Mouse (Mus musculus): ENCODE measurements around the gene Tmem219. TPM values are rescaled to one million over a fixed set of nuclear protein-coding genes. Genes with fewer than 3 reads are reported as not detected.
"Not testable (repeated sequence)": the region's sequence is repeated elsewhere in the genome, so short reads cannot be mapped to it uniquely, and the experiment has no call there.

Tmem219 gene
- polyA plus RNA-seq, 1 experiment: 30.7 TPM

DNA sequence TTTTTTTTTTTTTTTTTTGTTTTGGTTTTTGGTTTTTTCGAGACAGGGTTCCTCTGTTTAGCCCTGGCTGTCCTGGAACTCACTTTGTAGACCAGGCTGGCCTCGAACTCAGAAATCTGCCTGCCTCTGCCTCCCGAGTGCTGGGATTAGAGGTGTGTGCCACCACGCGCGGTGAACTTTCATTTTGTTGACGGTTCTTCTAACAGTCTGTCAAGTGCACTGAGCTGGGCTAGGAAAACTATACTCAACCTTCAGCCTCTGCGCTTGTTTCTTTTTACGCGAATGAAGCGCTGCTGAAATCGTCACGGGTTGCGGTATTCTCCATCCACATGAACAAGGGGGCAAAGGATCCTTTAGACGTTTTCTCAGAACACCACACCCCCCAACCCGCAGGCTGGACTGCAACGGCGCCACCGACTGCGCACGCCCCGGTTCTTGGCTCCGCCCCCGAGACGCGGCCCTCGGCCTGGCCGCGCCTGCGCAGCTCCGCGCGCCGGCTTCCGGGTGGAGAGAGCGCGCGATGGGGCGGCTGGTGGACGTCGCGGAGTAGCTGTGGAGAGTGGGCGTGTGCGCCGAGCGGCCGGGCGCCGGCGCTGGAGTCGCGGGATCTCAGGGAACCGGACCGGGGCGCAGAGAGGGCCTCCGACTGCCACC, 5.8 kb upstream of the Tmem219 start, which contains the start of gene Kctd13:
Gene Kctd13, plus strand, starts transcription at position 496 of the 654 bp plus-strand sequence.
- TF ChIP-seq CTCF (IDR thresholded peaks at IDR 0.05; ENCODE audit: borderline replicate concordance, insufficient read depth, low read length) (no peak), POLR2A (IDR thresholded peaks at IDR 0.05; ENCODE audit: low read depth, low read length) (peak; percentile 65; the same call in 1 of the 2 replicates)
- 0 out of 2 replicates have a peak within 1 kb of the TSS, but pooled peaks have one; percentile 8 for H3K27ac ChIP-seq (ENCODE audit: insufficient read depth, low read length)
- peak within 1 kb of the TSS; percentile 67 for H3K4me3 ChIP-seq (ENCODE audit: insufficient read depth, low read length)
- H3K4me1 ChIP-seq (ENCODE audit: control insufficient read depth, insufficient read depth, low read length): no peaks in the 10 kb centered on the region

DNA sequence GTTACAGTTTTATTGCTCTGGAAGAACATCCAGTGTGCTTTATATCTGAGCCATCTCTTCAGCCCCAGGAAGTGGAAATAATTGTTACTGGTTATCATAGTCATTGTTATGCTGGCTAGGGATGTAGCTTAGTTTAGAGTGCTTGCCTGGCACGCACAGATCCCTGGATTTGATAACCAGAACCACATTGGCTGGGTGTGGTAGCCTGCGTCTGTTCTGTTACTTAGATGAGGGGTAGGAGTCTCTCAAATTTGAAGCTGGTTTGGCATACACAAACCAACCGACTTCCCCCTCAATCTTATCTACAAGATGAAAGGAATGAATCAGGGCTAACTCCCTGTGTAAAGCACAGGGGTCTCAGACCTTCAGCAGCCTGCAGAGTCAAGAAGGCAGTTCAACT, 3.6 kb upstream of the Tmem219 start:
- Histone ChIP-seq H3K4me1 (ENCODE audit: control insufficient read depth, insufficient read depth, low read length) (no peaks in the 10 kb centered on the region), H3K4me3 (ENCODE audit: insufficient read depth, low read length) (no peak overlapping the region), H3K27ac (ENCODE audit: insufficient read depth, low read length) (no peak overlapping the region)
- TF ChIP-seq POLR2A (IDR thresholded peaks at IDR 0.05; ENCODE audit: low read depth, low read length): no peak

DNA sequence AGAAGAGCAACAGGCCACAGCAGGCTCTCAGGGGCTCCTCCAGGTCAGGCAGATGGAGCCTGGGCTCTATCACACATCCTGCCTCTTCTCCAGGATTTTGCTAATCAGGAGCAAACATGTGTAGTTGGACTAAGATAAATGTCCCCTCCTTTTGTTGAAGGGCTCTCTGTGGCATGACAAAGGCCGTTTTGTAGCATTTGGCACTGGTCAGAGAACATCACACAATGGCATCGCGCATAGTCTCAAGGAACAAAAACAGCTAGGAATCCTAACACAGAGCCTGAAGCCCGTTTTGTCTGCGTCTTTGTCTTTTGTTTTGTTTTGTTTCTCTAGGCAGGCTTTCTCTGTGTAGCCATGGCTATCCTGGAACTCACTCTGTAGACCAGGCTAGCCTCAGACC, 1.3 kb upstream of the Tmem219 start:
- TF ChIP-seq POLR2A (IDR thresholded peaks at IDR 0.05; ENCODE audit: low read depth, low read length) (no peak), CTCF (IDR thresholded peaks at IDR 0.05; ENCODE audit: borderline replicate concordance, insufficient read depth, low read length) (no peak)
- Histone ChIP-seq H3K4me1 (ENCODE audit: control insufficient read depth, insufficient read depth, low read length) (no peaks in the 10 kb centered on the region), H3K27ac (ENCODE audit: insufficient read depth, low read length) (no peak overlapping the region), H3K4me3 (ENCODE audit: insufficient read depth, low read length) (no peak overlapping the region)

DNA sequence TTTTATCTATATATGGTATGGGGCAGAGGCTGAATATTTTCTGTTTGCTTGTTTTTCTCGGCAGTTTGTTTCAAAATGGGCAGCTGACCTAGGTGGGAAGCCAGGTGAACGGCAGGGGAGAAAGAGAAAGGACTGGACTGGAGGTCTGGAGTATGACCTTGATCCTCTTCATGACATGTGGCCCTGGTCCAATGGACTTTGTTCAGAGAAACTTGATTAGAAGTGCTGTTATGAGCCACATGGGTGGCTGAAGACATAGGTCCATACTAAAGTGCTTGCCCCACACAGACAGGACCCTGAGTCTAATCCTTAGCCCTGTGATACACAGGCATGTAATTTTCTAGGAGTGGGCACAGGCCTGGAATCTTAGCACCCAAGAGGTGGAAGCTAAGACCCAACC, 1.2 kb downstream of the Tmem219 start:
- TF ChIP-seq CTCF (IDR thresholded peaks at IDR 0.05; ENCODE audit: borderline replicate concordance, insufficient read depth, low read length) (no peak), POLR2A (IDR thresholded peaks at IDR 0.05; ENCODE audit: low read depth, low read length) (no peak)
- Histone ChIP-seq H3K4me3 (ENCODE audit: insufficient read depth, low read length) (no peak overlapping the region), H3K4me1 (ENCODE audit: control insufficient read depth, insufficient read depth, low read length) (no peaks in the 10 kb centered on the region), H3K27ac (ENCODE audit: insufficient read depth, low read length) (no peak overlapping the region)

DNA sequence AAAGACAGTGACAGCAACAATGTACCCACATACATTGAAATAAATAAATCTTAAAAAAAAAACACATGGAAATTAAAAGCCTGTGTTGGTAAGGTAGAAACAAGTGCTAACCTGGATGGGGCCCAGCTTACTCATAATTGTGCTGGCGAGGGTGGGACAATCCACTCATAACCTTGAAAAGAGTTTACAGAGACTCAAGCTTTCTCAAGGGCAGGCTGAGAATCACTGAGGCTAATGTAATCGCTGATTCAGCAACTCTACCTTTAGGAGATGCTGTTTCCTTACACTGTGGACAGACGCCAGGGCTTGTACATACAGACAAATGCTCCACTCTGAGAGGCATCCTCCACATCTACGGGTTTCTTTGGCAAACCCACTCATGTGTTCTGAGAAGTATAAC, 2.7 kb downstream of the Tmem219 start:
- no peak overlapping the region for H3K27ac ChIP-seq (ENCODE audit: insufficient read depth, low read length)
- H3K4me3 ChIP-seq (ENCODE audit: insufficient read depth, low read length): no peak overlapping the region
- no peak for TF ChIP-seq CTCF (IDR thresholded peaks at IDR 0.05; ENCODE audit: borderline replicate concordance, insufficient read depth, low read length)
- TF ChIP-seq POLR2A (IDR thresholded peaks at IDR 0.05; ENCODE audit: low read depth, low read length): no peak
- no peaks in the 10 kb centered on the region for H3K4me1 ChIP-seq (ENCODE audit: control insufficient read depth, insufficient read depth, low read length)

DNA sequence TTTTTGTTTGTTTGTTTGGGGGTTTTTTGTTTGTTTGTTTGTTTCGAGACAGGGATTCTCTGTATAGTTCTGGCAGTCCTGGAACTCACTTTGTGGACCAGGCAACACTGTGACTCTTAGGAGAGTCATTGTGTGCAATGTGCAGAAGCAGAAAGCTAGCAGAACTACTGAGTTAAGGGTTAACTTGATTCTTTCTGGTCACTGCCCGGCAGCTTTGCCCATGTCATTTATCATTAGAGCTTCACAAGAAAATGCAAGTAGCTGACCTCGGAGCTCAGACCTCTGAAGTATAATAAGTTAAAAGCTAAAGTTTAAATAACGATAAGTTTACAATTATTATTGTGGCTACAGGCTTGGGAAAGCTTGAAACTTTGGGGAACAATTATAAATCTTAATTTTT, 4.4 kb downstream of the Tmem219 start:
- not testable (repeated sequence) for H3K27ac ChIP-seq (ENCODE audit: insufficient read depth, low read length); H3K4me1 ChIP-seq (ENCODE audit: control insufficient read depth, insufficient read depth, low read length); H3K4me3 ChIP-seq (ENCODE audit: insufficient read depth, low read length)

DNA sequence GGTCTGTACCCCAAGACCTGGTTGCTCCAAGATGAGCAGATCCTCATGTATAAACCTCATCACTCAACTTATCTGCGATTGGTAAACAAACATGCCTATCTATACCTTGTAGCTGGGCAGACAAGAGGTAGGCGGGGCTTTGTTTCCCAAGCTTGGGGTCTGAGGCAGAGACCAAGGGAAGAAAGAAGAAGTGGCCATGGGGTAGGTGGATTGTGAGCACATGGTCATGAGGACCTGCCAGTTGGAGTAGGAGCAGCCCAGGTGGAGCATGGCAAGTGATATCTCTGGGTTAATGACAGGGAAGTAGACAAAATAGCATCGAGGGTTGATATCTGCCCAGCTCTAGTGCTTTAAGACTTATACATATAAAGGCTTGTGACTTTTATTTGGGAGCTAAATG, 7.9 kb downstream of the Tmem219 start:
- TF ChIP-seq CTCF (IDR thresholded peaks at IDR 0.05; ENCODE audit: borderline replicate concordance, insufficient read depth, low read length): no peak
- TF ChIP-seq POLR2A (IDR thresholded peaks at IDR 0.05; ENCODE audit: low read depth, low read length): no peak
- H3K27ac ChIP-seq (ENCODE audit: insufficient read depth, low read length): no peak overlapping the region
- no peak overlapping the region for H3K4me3 ChIP-seq (ENCODE audit: insufficient read depth, low read length)
- no peaks in the 10 kb centered on the region for H3K4me1 ChIP-seq (ENCODE audit: control insufficient read depth, insufficient read depth, low read length)

DNA sequence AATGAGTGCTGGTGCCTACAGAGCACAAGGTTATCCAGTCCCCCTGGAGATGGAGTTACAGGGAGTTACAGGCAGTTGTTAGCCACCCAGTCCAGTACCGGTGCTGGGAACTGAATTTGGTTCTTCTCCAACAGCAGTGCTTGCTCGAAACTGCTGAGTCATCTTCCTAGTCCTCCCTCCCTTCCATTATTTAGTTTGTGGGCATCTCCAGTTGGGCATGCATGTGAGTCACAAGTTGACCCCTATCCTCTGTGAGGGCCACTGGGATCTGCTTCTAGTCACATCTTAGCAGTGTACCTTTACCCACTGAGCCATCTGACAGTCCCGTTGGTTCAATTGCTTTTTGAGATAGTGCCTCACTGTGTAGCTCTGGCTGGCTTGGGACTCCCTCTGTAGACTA, 17.1 kb downstream of the Tmem219 start:
- TF ChIP-seq CTCF (IDR thresholded peaks at IDR 0.05; ENCODE audit: borderline replicate concordance, insufficient read depth, low read length) (no peak), POLR2A (IDR thresholded peaks at IDR 0.05; ENCODE audit: low read depth, low read length) (no peak)
- Histone ChIP-seq H3K27ac (ENCODE audit: insufficient read depth, low read length) (no peak overlapping the region), H3K4me3 (ENCODE audit: insufficient read depth, low read length) (no peak overlapping the region)

DNA sequence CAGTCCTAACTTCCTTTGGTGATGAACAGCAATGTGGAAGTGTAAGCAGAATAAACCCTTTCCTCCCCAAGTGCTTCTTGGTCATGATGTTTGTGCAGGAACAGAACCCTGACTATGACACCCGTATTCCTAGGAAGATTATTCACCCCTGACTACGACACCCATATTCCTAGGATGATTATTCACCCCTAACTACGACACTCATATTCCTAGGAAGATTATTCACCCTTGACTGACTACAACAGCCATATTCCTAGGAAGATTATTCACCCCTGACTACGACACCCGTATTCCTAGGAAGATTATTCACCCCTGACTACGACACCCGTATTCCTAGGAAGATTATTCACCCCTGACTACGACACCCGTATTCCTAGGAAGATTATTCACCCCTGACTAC, 22.9 kb downstream of the Tmem219 start:
- not testable (repeated sequence) for H3K27ac ChIP-seq (ENCODE audit: insufficient read depth, low read length); H3K4me1 ChIP-seq (ENCODE audit: control insufficient read depth, insufficient read depth, low read length); H3K4me3 ChIP-seq (ENCODE audit: insufficient read depth, low read length)

More for the DNA sequence above, 17.1 kb downstream of the Tmem219 start:
- no peaks in the 10 kb centered on the region for H3K4me1 ChIP-seq (ENCODE audit: control insufficient read depth, insufficient read depth, low read length)

DNA sequence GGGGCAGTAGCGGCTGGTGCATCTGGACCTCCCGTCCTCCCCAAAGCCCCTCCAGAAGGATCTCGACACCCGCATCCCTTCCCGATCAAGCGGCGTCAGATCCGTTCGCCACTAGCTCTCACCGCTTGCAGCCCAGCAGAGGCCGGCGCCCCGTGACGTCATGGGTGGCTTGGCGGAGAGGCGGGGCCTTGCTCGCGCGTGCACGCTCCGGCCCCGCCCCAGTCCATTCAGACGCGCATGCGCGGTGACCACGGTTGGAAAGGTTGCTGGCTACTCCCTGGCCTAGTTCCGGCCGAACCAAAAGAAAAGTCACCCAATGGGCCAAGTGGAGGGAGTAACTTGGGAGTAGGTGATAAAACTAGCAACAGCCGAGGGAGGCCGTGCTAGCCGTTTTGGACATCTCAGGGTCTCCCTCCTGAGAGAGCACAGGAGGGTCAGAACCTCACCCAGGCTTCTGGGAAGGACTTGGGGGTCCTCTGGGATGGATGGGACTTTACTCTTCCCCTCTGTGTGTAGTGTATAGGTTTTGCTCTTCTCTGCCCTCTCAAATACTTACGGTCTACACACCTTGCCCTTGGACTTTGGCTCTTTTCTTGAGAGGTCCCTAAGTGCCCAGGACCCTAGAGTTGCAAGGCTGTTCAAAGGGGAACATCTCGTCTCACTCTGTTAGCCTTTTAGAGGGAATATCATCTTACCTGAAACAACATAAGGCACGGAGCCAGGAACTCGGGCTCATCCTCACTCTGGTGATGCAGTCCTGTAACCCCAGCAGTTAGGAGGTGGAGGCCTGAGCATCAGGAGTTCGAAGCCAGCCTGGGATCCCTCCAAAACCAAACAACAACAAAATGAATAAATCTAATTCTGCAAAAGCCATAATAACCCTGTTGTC, 24.4 kb downstream of the Tmem219 start:
- Histone ChIP-seq H3K4me3 (ENCODE audit: insufficient read depth, low read length) (peak overlapping the region; percentile 71), H3K27ac (ENCODE audit: insufficient read depth, low read length) (no peak overlapping the region), H3K4me1 (ENCODE audit: control insufficient read depth, insufficient read depth, low read length) (no peaks in the 10 kb centered on the region)
- TF ChIP-seq CTCF (IDR thresholded peaks at IDR 0.05; ENCODE audit: borderline replicate concordance, insufficient read depth, low read length): no peak
- peak; percentile 92 for TF ChIP-seq POLR2A (IDR thresholded peaks at IDR 0.05; ENCODE audit: low read depth, low read length)
